17 mouse cellular contexts compared by ENCODE assay signal in genomic region chr7:120094216-120094615, GRCm38 (mm10). TPM values are rescaled to one million over a fixed set of nuclear protein-coding genes. Genes with fewer than 3 reads are reported as not detected.
"Had no signal": no experiment of that assay in that cellular context is flagged by ENCODE, and none has a peak within 500 bp of the region (broad histone marks: within the 10 kb centered on the region; RNA-seq: fewer than 3 reads in every experiment).

No protein-coding gene starts in this region.

- H3K4me1 ChIP-seq: liver, embryonic 15.5 days; midbrain, embryonic 13.5 days had no signal

- H3K9ac ChIP-seq: liver, embryonic 15.5 days; midbrain, embryonic 13.5 days had no signal

- H3K27me3 ChIP-seq: liver, embryonic 15.5 days had no signal

- H3K27ac ChIP-seq: limb, embryonic 10.5 days; liver, embryonic 15.5 days; midbrain, embryonic 13.5 days had no signal

- H3K4me3 ChIP-seq: limb, embryonic 10.5 days; liver, embryonic 15.5 days; midbrain, embryonic 13.5 days had no signal

- H3K36me3 ChIP-seq: limb, embryonic 10.5 days; liver, embryonic 15.5 days; midbrain, embryonic 13.5 days had no signal

- DNase-seq: kidney, adult 8-10 months; kidney, postnatal 25 days; lung, adult 2 months; lung, postnatal 36 days; right cerebral cortex, postnatal 4 days; spleen, adult 18-20 months; thymus, postnatal 4 days had no signal

RNA-seq across cellular contexts. Expression of gene Dnah3, which starts 0.9 kb away (rescaled TPM):
- total RNA-seq: megakaryocyte progenitor cell, adult 5-6 weeks had no signal
- polyA plus RNA-seq: kidney, embryonic 16.5 days; limb, embryonic 10.5 days; liver, embryonic 11.5 days; liver, embryonic 15.5 days; neural tube, embryonic 14.5 days had no signal

RNA-seq across cellular contexts. Expression of gene Zp2, which starts 50.9 kb away (rescaled TPM):
- total RNA-seq: megakaryocyte progenitor cell, adult 5-6 weeks; midbrain, postnatal 0 days had no signal
- polyA plus RNA-seq: kidney, embryonic 16.5 days; limb, embryonic 10.5 days; liver, embryonic 11.5 days; liver, embryonic 15.5 days; lung, postnatal 0 days; midbrain, embryonic 13.5 days; midbrain, postnatal 0 days; neural tube, embryonic 14.5 days; stomach, embryonic 14.5 days had no signal
